Mouse (Mus musculus) embryonic facial prominence, embryonic 13.5 days (tissue): ENCODE results near the gene Ggcx. TPM values are rescaled to one million over a fixed set of nuclear protein-coding genes. Genes with fewer than 3 reads are reported as not detected.

ENCODE experiments used
- ATAC-seq: fragments of 200-750 bp; cut with Nextera tagmentation; 2 replicates; pipeline ENCODE4 v1.8.0; 2017; ENCODE audit warnings: low read depth; ENCODE audit not compliant: insufficient number of reproducible peaks, insufficient read depth, low FRiP score, low TSS enrichment
- H3K27ac ChIP-seq: fragments of 300-500 bp; sonication (generic); 2 replicates; pipeline ENCODE4 v1.5.1; 2015; ENCODE audit warnings: moderate library complexity, mild to moderate bottlenecking, inconsistent platforms
- H3K27me3 ChIP-seq: fragments of 300-500 bp; sonication (generic); 2 replicates; pipeline ENCODE4 v1.6.1; 2015; ENCODE audit warnings: mild to moderate bottlenecking, inconsistent platforms
- H3K36me3 ChIP-seq: fragments of 300-500 bp; sonication (generic); 2 replicates; pipeline ENCODE4 v1.6.1; 2015; ENCODE audit warnings: mild to moderate bottlenecking, inconsistent platforms
- H3K4me1 ChIP-seq: fragments of 300-500 bp; sonication (generic); 2 replicates; pipeline ENCODE4 v1.6.1; 2015; ENCODE audit warnings: inconsistent platforms
- H3K4me2 ChIP-seq: fragments of 300-500 bp; sonication (generic); 2 replicates; pipeline ENCODE4 v1.6.1; 2015; ENCODE audit warnings: moderate library complexity, mild to moderate bottlenecking, inconsistent platforms
- H3K4me3 ChIP-seq: fragments of 300-500 bp; sonication (generic); 2 replicates; pipeline ENCODE4 v1.5.1; 2015; ENCODE audit warnings: mild to moderate bottlenecking, inconsistent platforms
- H3K9ac ChIP-seq: fragments of 300-500 bp; sonication (generic); 2 replicates; pipeline ENCODE4 v1.6.1; 2015; ENCODE audit warnings: mild to moderate bottlenecking, inconsistent platforms
- H3K9me3 ChIP-seq: fragments of 300-500 bp; sonication (generic); 2 replicates; pipeline ENCODE4 v1.6.1; 2016; ENCODE audit warnings: inconsistent platforms
- WGBS: fragments of 180-500 bp; shearing (Covaris S2); methylation state at CpG from one replicate; pipeline ENCODE4 v1.1.7; 2015; ENCODE audit warnings: mixed read lengths; 5-methylcytosine and 5-hydroxymethylcytosine counted together
- polyA plus RNA-seq: library from polyadenylated mRNA; unstranded; fragments of >200 nt; fragmentation: Nextera tagmentation; extraction: Ambion mirVana; gene quantifications from 2 replicates; pipeline ENCODE4 v1.2.1, GENCODE M21; 2015

Gene Ggcx
- polyA plus RNA-seq, 1 experiment from 2014 or later: 39.1 TPM

- 81% methylated on average over 15 of the region's 15 CpGs for WGBS
- Histone ChIP-seq H3K4me1 (peaks cover 16% of the 10 kb centered on the region), H3K36me3 (no peaks in the 10 kb centered on the region), H3K9ac (no peak overlapping the region), H3K4me2 (no peak overlapping the region), H3K27ac (no peak overlapping the region), H3K9me3 (no peaks in the 10 kb centered on the region), H3K27me3 (peaks cover 6% of the 10 kb centered on the region), H3K4me3 (no peak overlapping the region)
- ATAC-seq: no peak
Observed at GRCm38 (mm10) chr6:72374820-72375563, 39.1 kb upstream of the Ggcx start.

- no peak for ATAC-seq
- Histone ChIP-seq H3K4me3 (no peak overlapping the region), H3K9me3 (no peaks in the 10 kb centered on the region), H3K9ac (no peak overlapping the region), H3K4me2 (no peak overlapping the region), H3K4me1 (peaks cover 11% of the 10 kb centered on the region), H3K27ac (no peak overlapping the region), H3K36me3 (no peaks in the 10 kb centered on the region), H3K27me3 (peaks cover 6% of the 10 kb centered on the region)
- WGBS: 85% methylated on average over 8 of the region's 8 CpGs
Observed at GRCm38 (mm10) chr6:72378510-72379234, 35.4 kb upstream of the Ggcx start.

- Histone ChIP-seq H3K9me3 (no peaks in the 10 kb centered on the region), H3K4me2 (peak overlapping the region; percentile 78), H3K9ac (peak overlapping the region; percentile 75), H3K4me1 (peaks cover 11% of the 10 kb centered on the region), H3K4me3 (peak overlapping the region; percentile 60), H3K27me3 (peaks cover 6% of the 10 kb centered on the region), H3K27ac (peak overlapping the region; percentile 29; the same call in 1 of the 2 replicates), H3K36me3 (0 out of 2 replicates have a peak, but pooled peaks cover 5% of the 10 kb centered on the region)
- no peak for ATAC-seq
- 37% methylated on average over 7 of the region's 7 CpGs for WGBS
Observed at GRCm38 (mm10) chr6:72379377-72380130, 34.6 kb upstream of the Ggcx start.

- under 1% methylated on average over 49 of the region's 49 CpGs for WGBS
- Histone ChIP-seq H3K36me3 (peaks cover 12% of the 10 kb centered on the region), H3K4me2 (peak within 1 kb of the TSS; percentile 78), H3K4me3 (peak within 1 kb of the TSS; percentile 60), H3K4me1 (peaks cover 11% of the 10 kb centered on the region), H3K27ac (peak within 1 kb of the TSS; percentile 29; the same call in 1 of the 2 replicates), H3K9me3 (no peaks in the 10 kb centered on the region), H3K9ac (peak within 1 kb of the TSS; percentile 75), H3K27me3 (peaks cover 6% of the 10 kb centered on the region)
- peak; percentile 75; the same call in 1 of the 2 replicates for ATAC-seq
Observed at GRCm38 (mm10) chr6:72380131-72380770, 33.9 kb upstream of the Ggcx start, which contains the start of gene Vamp5. Gene Vamp5, minus strand, starts transcription at chr6:72380468.

- Histone ChIP-seq H3K4me3 (no peak overlapping the region), H3K27ac (no peak overlapping the region)
Observed at GRCm38 (mm10) chr6:72382494-72382893, 31.6 kb upstream of the Ggcx start.

GRCm38 (mm10) chr6:72383142-72383820 is 30.8 kb upstream of the Ggcx start:
- H3K27me3 ChIP-seq: peaks cover 6% of the 10 kb centered on the region
- no peak overlapping the region for H3K9ac ChIP-seq
- no peak for ATAC-seq
- no peak overlapping the region for H3K4me2 ChIP-seq
- H3K9me3 ChIP-seq: no peaks in the 10 kb centered on the region
- no peak overlapping the region for H3K27ac ChIP-seq
- H3K4me1 ChIP-seq: peaks cover 18% of the 10 kb centered on the region
- H3K4me3 ChIP-seq: no peak overlapping the region
- WGBS: 86% methylated on average over 6 of the region's 6 CpGs
- peaks cover 31% of the 10 kb centered on the region for H3K36me3 ChIP-seq

More at GRCm38 (mm10) chr6:72382494-72382893, 31.6 kb upstream of the Ggcx start:
- WGBS: 76% methylated on average over 6 of the region's 6 CpGs
- ATAC-seq: no peak
- Histone ChIP-seq H3K9ac (no peak overlapping the region), H3K9me3 (no peaks in the 10 kb centered on the region), H3K4me1 (peaks cover 12% of the 10 kb centered on the region), H3K36me3 (peaks cover 25% of the 10 kb centered on the region), H3K27me3 (peaks cover 6% of the 10 kb centered on the region), H3K4me2 (no peak overlapping the region)

- 94% methylated on average over 7 of the region's 7 CpGs for WGBS
- H3K27me3 ChIP-seq: peaks cover 6% of the 10 kb centered on the region
- no peak overlapping the region for H3K4me3 ChIP-seq
- H3K9ac ChIP-seq: no peak overlapping the region
- no peak for ATAC-seq
- H3K9me3 ChIP-seq: no peaks in the 10 kb centered on the region
- H3K4me2 ChIP-seq: no peak overlapping the region
- H3K27ac ChIP-seq: no peak overlapping the region
- peaks cover 25% of the 10 kb centered on the region for H3K4me1 ChIP-seq
- H3K36me3 ChIP-seq: peaks cover 31% of the 10 kb centered on the region
Observed at GRCm38 (mm10) chr6:72383952-72384351, 30.2 kb upstream of the Ggcx start.

- no peaks in the 10 kb centered on the region for H3K9me3 ChIP-seq
- no peak for ATAC-seq
- H3K4me2 ChIP-seq: no peak overlapping the region
- 92% methylated on average over 4 of the region's 4 CpGs for WGBS
- H3K4me3 ChIP-seq: no peak overlapping the region
- peaks cover 31% of the 10 kb centered on the region for H3K36me3 ChIP-seq
- H3K27me3 ChIP-seq: no peaks in the 10 kb centered on the region; the same call in 1 of the 2 replicates
- H3K27ac ChIP-seq: no peak overlapping the region
- H3K9ac ChIP-seq: no peak overlapping the region
- H3K4me1 ChIP-seq: peaks cover 24% of the 10 kb centered on the region
Observed at GRCm38 (mm10) chr6:72385258-72385657, 28.9 kb upstream of the Ggcx start.

GRCm38 (mm10) chr6:72386561-72386960 is 27.5 kb upstream of the Ggcx start:
- Histone ChIP-seq H3K27ac (no peak overlapping the region), H3K9me3 (no peaks in the 10 kb centered on the region), H3K4me1 (peaks cover 27% of the 10 kb centered on the region), H3K9ac (no peak overlapping the region), H3K36me3 (peaks cover 31% of the 10 kb centered on the region), H3K4me3 (no peak overlapping the region), H3K4me2 (no peak overlapping the region), H3K27me3 (no peaks in the 10 kb centered on the region)
- no peak for ATAC-seq
- whole genome bisulfite sequencing: 89% methylated on average over 2 of the region's 2 CpGs

- H3K4me2 ChIP-seq: no peak overlapping the region
- no peak for ATAC-seq
- no peak overlapping the region for H3K9ac ChIP-seq
- H3K27ac ChIP-seq: no peak overlapping the region
- peaks cover 27% of the 10 kb centered on the region for H3K4me1 ChIP-seq
- H3K9me3 ChIP-seq: no peaks in the 10 kb centered on the region
- no peaks in the 10 kb centered on the region for H3K27me3 ChIP-seq
- 62% methylated on average over 3 of the region's 3 CpGs for WGBS
- peaks cover 31% of the 10 kb centered on the region for H3K36me3 ChIP-seq
- H3K4me3 ChIP-seq: no peak overlapping the region
Observed at GRCm38 (mm10) chr6:72387816-72388215, 26.3 kb upstream of the Ggcx start.
